Mouse (Mus musculus) erythroblast, embryonic 14.5 days (primary cell): Measurements from ENCODE around the gene Zdhhc20. TPM values are rescaled to one million over a fixed set of nuclear protein-coding genes. Genes with fewer than 3 reads are reported as not detected.
"Not testable (repeated sequence)": the region's sequence is repeated elsewhere in the genome, so short reads cannot be mapped to it uniquely, and the experiment has no call there.

ENCODE experiments used
- H3K27me3 ChIP-seq: 2 replicates; pipeline ENCODE4 v1.6.1; 2012; ENCODE audit warnings: inconsistent platforms; ENCODE audit not compliant: control insufficient read depth
- H3K36me3 ChIP-seq: 2 replicates; pipeline ENCODE4 v1.6.1; 2012; ENCODE audit warnings: mild to moderate bottlenecking, inconsistent platforms; ENCODE audit not compliant: control insufficient read depth
- H3K4me1 ChIP-seq: 2 replicates; pipeline ENCODE4 v1.6.1; 2012; ENCODE audit warnings: inconsistent platforms; ENCODE audit not compliant: control insufficient read depth
- H3K4me3 ChIP-seq: replicated peaks from 2 replicates; pipeline ENCODE3; 2012; ENCODE audit warnings: moderate library complexity, mild to moderate bottlenecking, inconsistent platforms
- H3K9me3 ChIP-seq: 2 replicates; pipeline ENCODE4 v1.6.1; 2012; ENCODE audit warnings: low read length, inconsistent platforms, mixed read lengths; ENCODE audit not compliant: control insufficient read depth
- GATA1 ChIP-seq: IDR thresholded peaks from 2 replicates; pipeline ENCODE4 v1.6.1; 2012; ENCODE audit warnings: low read length, inconsistent platforms, mixed read lengths
- TAL1 ChIP-seq: IDR thresholded peaks from 3 replicates; pipeline ENCODE4 v1.6.1; 2012; ENCODE audit warnings: low read length, inconsistent platforms, mixed read lengths
- polyA plus RNA-seq: library from polyadenylated mRNA; stranded (reverse); fragments of >175 nt; gene quantifications from 2 replicates; pipeline ENCODE4 v1.2.3, GENCODE M21; 2012

Gene Zdhhc20
- polyA plus RNA-seq, 1 experiment = not detected

DNA sequence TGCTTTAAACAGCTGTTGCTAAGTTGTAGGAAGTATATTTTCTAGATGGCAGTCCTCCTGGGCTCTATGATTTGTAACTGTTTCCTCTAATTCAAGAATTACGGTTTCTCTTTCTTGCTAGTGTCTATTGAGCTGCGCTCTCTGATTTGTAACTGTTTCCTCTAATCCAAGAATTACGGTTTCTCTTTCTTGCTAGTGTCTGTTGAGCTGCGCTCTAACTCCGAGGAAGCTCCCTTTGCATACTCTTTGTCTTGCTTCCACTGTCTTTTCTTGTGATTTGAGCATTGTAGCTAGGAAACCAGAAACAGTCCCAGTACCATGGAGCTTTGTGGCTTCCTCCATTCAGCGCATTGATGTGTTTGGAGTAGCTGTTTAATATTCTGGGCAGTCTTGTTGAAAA is 25.3 kb upstream of the Zdhhc20 start:
- Histone ChIP-seq H3K4me1 (peaks cover 12% of the 10 kb centered on the region), H3K4me3 (no peak overlapping the region), H3K36me3 (peaks cover 21% of the 10 kb centered on the region), H3K27me3 (no peaks in the 10 kb centered on the region), H3K9me3 (no peaks in the 10 kb centered on the region)
- TF ChIP-seq TAL1 (no peak), GATA1 (no peak)

- peaks cover 19% of the 10 kb centered on the region for H3K4me1 ChIP-seq
- H3K4me3 ChIP-seq = not testable (repeated sequence)
These were observed 22.3 kb upstream of the Zdhhc20 start for GRCm38 (mm10) chr14:57912211-57913007.

GRCm38 (mm10) chr14:57911787-57912186 is 21.7 kb upstream of the Zdhhc20 start:
- H3K4me3 ChIP-seq, H3K36me3 ChIP-seq, H3K27me3 ChIP-seq, H3K9me3 ChIP-seq: not testable (repeated sequence)
- H3K4me1 ChIP-seq = peaks cover 19% of the 10 kb centered on the region

More at GRCm38 (mm10) chr14:57912211-57913007, 22.3 kb upstream of the Zdhhc20 start:
- not testable (repeated sequence) for H3K36me3 ChIP-seq, H3K9me3 ChIP-seq, H3K27me3 ChIP-seq

GRCm38 (mm10) chr14:57911316-57911715 is 21.2 kb upstream of the Zdhhc20 start:
- TF ChIP-seq TAL1 (no peak), GATA1 (no peak)
- Histone ChIP-seq H3K4me1 (peaks cover 19% of the 10 kb centered on the region), H3K9me3 (no peaks in the 10 kb centered on the region), H3K27me3 (no peaks in the 10 kb centered on the region), H3K4me3 (no peak overlapping the region), H3K36me3 (0 out of 2 replicates have a peak, but pooled peaks cover under 1% of the 10 kb centered on the region)

DNA sequence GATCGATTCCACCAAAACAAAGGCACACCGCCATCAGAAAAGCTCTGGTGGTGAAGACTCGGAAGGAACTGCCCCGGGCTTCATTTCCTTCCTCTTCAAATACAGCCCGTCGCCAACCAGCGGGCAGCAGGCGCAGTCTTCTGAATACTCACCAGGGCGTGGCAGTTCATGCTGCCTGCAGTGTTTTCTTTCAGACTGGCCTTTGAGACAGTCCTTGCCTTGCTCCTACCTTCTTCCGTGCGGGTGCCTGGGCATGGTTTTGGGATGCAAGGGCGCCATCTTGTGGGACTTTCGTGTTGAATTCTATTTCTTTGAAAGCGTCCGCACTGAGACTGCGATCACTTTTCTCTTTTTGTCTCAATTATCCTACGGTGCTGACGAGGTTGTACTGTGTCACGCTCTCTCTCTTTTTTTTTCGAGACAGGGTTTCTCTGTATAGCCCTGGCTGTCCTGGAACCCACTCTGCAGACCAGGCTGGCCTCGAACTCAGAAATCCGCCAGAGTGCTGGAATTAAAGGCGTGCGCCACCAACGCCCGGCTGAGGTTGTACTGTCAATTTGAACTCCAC is 20.5 kb upstream of the Zdhhc20 start:
- H3K36me3 ChIP-seq = no peaks in the 10 kb centered on the region
- no peaks in the 10 kb centered on the region for H3K9me3 ChIP-seq

GRCm38 (mm10) chr14:57909297-57909696 is 19.2 kb upstream of the Zdhhc20 start:
- Histone ChIP-seq H3K27me3 (no peaks in the 10 kb centered on the region), H3K4me3 (no peak overlapping the region), H3K9me3 (no peaks in the 10 kb centered on the region), H3K4me1 (peaks cover 19% of the 10 kb centered on the region), H3K36me3 (no peaks in the 10 kb centered on the region)
- TF ChIP-seq TAL1 = no peak
- no peak for TF ChIP-seq GATA1

More for the DNA sequence above, 20.5 kb upstream of the Zdhhc20 start:
- peaks cover 19% of the 10 kb centered on the region for H3K4me1 ChIP-seq
- H3K27me3 ChIP-seq = no peaks in the 10 kb centered on the region
- no peak for TF ChIP-seq GATA1
- TF ChIP-seq TAL1 = no peak
- peak overlapping the region; percentile 49 for H3K4me3 ChIP-seq

DNA sequence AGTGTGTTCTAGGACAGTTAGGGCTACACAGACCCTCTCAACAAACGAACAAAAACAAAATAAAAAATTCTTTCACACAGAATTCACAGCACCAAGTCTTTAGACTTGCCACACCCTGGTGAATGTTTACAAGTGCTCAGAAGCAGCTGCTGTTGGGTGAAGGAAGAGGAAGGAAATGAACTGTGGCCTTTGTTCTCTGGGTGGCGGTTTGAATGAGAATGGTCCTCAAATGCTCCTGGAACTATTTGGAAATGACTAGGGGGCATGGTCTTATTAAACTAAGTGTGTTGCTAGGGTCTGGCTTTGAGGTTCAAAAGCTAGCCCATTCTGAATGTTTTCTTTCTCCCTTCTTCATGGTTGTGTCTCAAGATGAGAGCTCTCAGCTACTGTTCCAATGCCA is 18.4 kb upstream of the Zdhhc20 start:
- H3K36me3 ChIP-seq = no peaks in the 10 kb centered on the region
- H3K4me3 ChIP-seq = no peak overlapping the region
- H3K4me1 ChIP-seq = peaks cover 19% of the 10 kb centered on the region
- no peaks in the 10 kb centered on the region for H3K9me3 ChIP-seq
- TF ChIP-seq GATA1 (no peak), TAL1 (no peak)
- no peaks in the 10 kb centered on the region for H3K27me3 ChIP-seq

GRCm38 (mm10) chr14:57901998-57902397 is 11.9 kb upstream of the Zdhhc20 start:
- H3K9me3 ChIP-seq = no peaks in the 10 kb centered on the region
- TF ChIP-seq GATA1 = no peak
- TF ChIP-seq TAL1 = no peak

DNA sequence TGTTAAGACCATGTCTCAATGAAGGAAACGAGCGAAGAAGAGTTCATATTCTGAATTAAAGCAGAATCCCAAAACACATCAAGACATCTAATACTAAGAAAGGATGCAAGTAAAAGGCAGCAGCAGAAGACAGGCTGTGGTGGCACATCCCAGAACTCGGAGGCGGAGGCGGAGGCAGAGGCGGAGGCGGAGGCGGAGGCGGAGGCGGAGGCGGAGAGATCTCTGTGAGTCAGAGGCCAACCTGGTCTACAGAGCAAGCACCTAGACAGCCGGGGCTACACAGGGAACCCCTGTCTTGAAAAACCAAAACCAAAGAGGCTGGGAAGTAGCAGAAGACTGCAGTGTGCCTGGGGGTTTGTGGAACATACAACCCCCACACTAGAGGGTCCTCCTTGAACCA is 6.8 kb upstream of the Zdhhc20 start:
- no peak for TF ChIP-seq GATA1
- no peak for TF ChIP-seq TAL1
- Histone ChIP-seq H3K27me3 (no peaks in the 10 kb centered on the region), H3K9me3 (peaks cover 2% of the 10 kb centered on the region; the same call in 1 of the 2 replicates), H3K4me3 (no peak overlapping the region), H3K36me3 (no peaks in the 10 kb centered on the region), H3K4me1 (peaks cover 6% of the 10 kb centered on the region)

More at GRCm38 (mm10) chr14:57901998-57902397, 11.9 kb upstream of the Zdhhc20 start:
- Histone ChIP-seq H3K4me1 (no peaks in the 10 kb centered on the region), H3K36me3 (no peaks in the 10 kb centered on the region), H3K27me3 (no peaks in the 10 kb centered on the region), H3K4me3 (no peak overlapping the region)

DNA sequence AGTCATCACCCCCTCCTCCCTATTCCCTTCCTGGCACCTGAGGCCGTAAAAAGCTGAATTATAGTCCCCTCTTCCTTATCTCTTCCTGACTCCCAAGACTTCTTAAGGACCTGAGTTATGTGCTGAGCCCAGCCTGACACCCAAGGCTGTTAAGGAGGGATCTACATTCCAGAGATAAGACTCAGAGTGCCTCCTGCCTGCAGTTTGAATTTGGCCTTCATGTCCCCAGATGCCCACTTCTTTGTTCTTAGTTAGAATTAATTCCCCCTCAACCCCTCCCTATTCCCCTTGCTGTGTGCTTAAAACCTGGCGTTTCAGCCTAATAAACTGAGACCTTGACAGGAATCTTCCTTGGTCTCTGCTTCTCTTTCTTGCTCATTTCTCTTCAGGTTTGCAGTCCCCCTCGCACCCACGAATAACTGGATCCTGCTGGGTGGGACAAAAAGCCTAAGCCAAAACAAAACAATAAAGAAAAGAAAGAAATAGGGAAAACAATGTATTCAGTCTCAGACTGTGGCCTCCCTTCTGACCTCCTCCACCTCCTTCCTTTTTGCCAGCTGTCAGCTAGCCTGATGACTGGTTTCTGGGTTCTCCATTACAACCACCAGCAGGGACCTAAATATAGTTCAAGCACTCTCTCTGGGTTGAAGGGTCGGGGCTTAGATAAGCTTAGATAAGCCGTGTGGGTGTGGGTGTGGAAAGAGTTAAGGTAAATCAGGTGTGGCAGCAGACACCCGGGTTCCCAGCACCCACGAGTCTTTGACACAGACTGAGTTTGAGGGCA is 6.2 kb upstream of the Zdhhc20 start:
- not testable (repeated sequence) for H3K4me1 ChIP-seq, H3K27me3 ChIP-seq, H3K36me3 ChIP-seq, H3K4me3 ChIP-seq, H3K9me3 ChIP-seq
